Mouse (Mus musculus) kidney, postnatal 0 days (tissue): ENCODE data around the gene Pacrg. TPM values are rescaled to one million over a fixed set of nuclear protein-coding genes. Genes with fewer than 3 reads are reported as not detected.

Experiments
- ATAC-seq: fragments of 200-750 bp; cut with Nextera tagmentation; replicated peaks from 2 replicates; pipeline ENCODE4 v1.8.0; 2017; ENCODE audit warnings: low read depth, moderate number of reproducible peaks, moderate TSS enrichment, moderate library complexity; ENCODE audit not compliant: low FRiP score
- DNase-seq: peaks from one replicate; pipeline ENCODE4 v3.0.0-alpha.2; 2016; ENCODE audit warnings: low spot score
- H3K27ac ChIP-seq: fragments of 300-500 bp; sonication (generic); 2 replicates; pipeline ENCODE4 v1.5.1; 2014; ENCODE audit warnings: mild to moderate bottlenecking
- H3K27me3 ChIP-seq: fragments of 300-500 bp; sonication (generic); 2 replicates; pipeline ENCODE4 v1.6.1; 2014; ENCODE audit warnings: low read length, mixed read lengths; ENCODE audit not compliant: insufficient read depth
- H3K36me3 ChIP-seq: fragments of 300-500 bp; sonication (generic); 2 replicates; pipeline ENCODE4 v1.6.1; 2014; ENCODE audit warnings: low read length, mixed read lengths; ENCODE audit not compliant: insufficient read depth
- H3K4me1 ChIP-seq: fragments of 300-500 bp; sonication (generic); replicated peaks from 2 replicates; pipeline ENCODE4 v1.6.1; 2014; ENCODE audit warnings: antibody characterized with exemption, low read length, mixed read lengths; ENCODE audit not compliant: insufficient read depth
- H3K4me2 ChIP-seq: fragments of 300-500 bp; sonication (generic); 2 replicates; pipeline ENCODE4 v1.6.1; 2014; ENCODE audit warnings: mild to moderate bottlenecking, low read length, moderate library complexity, mixed read lengths
- H3K4me3 ChIP-seq: fragments of 300-500 bp; sonication (generic); replicated peaks from 2 replicates; pipeline ENCODE4 v1.5.1; 2014; ENCODE audit warnings: low read depth, low read length
- H3K9ac ChIP-seq: fragments of 300-500 bp; sonication (generic); 2 replicates; pipeline ENCODE4 v1.6.1; 2014; ENCODE audit warnings: low read depth, low read length
- H3K9me3 ChIP-seq: fragments of 300-500 bp; sonication (generic); replicated peaks from 2 replicates; pipeline ENCODE4 v1.6.1; 2016; ENCODE audit warnings: low read length, inconsistent platforms, mixed read lengths
- CTCF ChIP-seq: IDR thresholded peaks from 2 replicates; pipeline ENCODE4 v1.5.1; 2016; ENCODE audit warnings: antibody characterized with exemption, low read depth, mild to moderate bottlenecking, moderate library complexity
- WGBS: fragments of 180-500 bp; shearing (Covaris S2); extraction: QIAGEN DNeasy Blood & Tissue Kit; methylation state at CpG from one replicate; pipeline ENCODE4 v1.1.7; 2014; 5-methylcytosine and 5-hydroxymethylcytosine counted together
- polyA plus RNA-seq: library from polyadenylated mRNA; unstranded; fragments of >200 nt; fragmentation: Nextera tagmentation; extraction: Ambion mirVana; gene quantifications from 2 replicates; pipeline ENCODE4 v1.2.1, GENCODE M21; 2015

Pacrg gene
- polyA plus RNA-seq, 1 experiment from 2014 or later, result 3.1 TPM

DNA sequence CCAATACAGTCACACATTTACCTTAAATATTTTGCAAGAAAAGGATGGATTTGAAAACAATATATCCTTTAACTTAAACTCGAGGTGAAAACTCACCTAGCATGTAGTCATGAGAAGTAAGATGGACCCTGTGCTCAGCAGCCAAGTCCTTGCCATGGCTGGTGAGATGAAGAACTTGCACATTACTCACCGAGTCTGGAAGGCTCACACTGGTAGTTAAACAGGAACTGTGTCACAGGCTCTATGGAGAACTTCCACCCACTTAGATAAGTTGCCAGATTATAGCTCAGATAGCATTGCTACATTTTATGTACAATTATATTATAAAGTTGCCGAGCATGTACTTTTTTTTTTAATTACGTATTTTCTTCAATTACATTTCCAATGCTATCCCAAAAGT is 267.7 kb downstream of the Pacrg start:
- no peaks in the 10 kb centered on the region for H3K27me3 ChIP-seq
- H3K4me1 ChIP-seq, result no peaks in the 10 kb centered on the region
- H3K9ac ChIP-seq, result no peak overlapping the region
- no peak overlapping the region for H3K4me3 ChIP-seq
- WGBS, result 84% methylated on average over 4 of the region's 4 CpGs
- no peak overlapping the region for H3K27ac ChIP-seq
- ATAC-seq, result no peak
- H3K36me3 ChIP-seq, result no peaks in the 10 kb centered on the region
- DNase-seq, result no peak
- no peak overlapping the region for H3K4me2 ChIP-seq
- H3K9me3 ChIP-seq, result no peaks in the 10 kb centered on the region
- TF ChIP-seq CTCF, result no peak

GRCm38 (mm10) chr17:10569270-10569669 is 270.8 kb downstream of the Pacrg start:
- Histone ChIP-seq H3K4me2 (no peak overlapping the region), H3K9me3 (no peaks in the 10 kb centered on the region), H3K9ac (no peak overlapping the region), H3K27me3 (no peaks in the 10 kb centered on the region), H3K36me3 (no peaks in the 10 kb centered on the region), H3K4me3 (no peak overlapping the region), H3K27ac (no peak overlapping the region), H3K4me1 (no peaks in the 10 kb centered on the region)
- DNase-seq (no peak), ATAC-seq (no peak)
- WGBS, result 89% methylated on average over 10 of the region's 10 CpGs
- no peak for TF ChIP-seq CTCF

DNA sequence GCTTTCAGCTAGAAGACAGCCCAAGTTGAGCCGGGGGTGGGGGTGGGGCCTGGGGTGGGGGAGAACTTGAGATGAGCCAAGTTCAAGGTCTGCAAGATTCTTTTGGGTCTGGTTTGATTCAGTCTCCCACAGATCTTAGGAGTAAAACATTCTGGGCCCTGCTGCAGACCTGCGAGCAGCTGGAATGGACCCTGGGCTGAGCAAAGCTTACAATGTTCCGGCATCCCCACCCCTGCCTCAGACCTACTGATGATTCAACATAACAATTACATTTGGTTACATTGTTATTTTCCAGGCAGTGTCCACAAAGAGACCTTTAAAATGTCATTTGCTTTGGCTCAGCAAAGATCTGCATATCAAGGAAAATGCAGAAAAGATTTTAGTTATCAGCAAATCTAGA is 272.7 kb downstream of the Pacrg start:
- no peak for DNase-seq

GRCm38 (mm10) chr17:10564191-10564590 is 275.9 kb downstream of the Pacrg start:
- 93% methylated on average over 5 of the region's 5 CpGs for WGBS
- no peaks in the 10 kb centered on the region for H3K36me3 ChIP-seq
- H3K4me1 ChIP-seq, result no peaks in the 10 kb centered on the region
- DNase-seq (no peak), ATAC-seq (no peak)
- no peak overlapping the region for H3K4me3 ChIP-seq
- no peak overlapping the region for H3K4me2 ChIP-seq
- no peaks in the 10 kb centered on the region for H3K27me3 ChIP-seq
- no peaks in the 10 kb centered on the region for H3K9me3 ChIP-seq
- no peak for TF ChIP-seq CTCF
- no peak overlapping the region for H3K9ac ChIP-seq
- H3K27ac ChIP-seq, result no peak overlapping the region

More for the DNA sequence above, 272.7 kb downstream of the Pacrg start:
- no peak for TF ChIP-seq CTCF
- H3K27me3 ChIP-seq, result no peaks in the 10 kb centered on the region
- H3K36me3 ChIP-seq, result no peaks in the 10 kb centered on the region
- no peak overlapping the region for H3K4me2 ChIP-seq
- H3K9me3 ChIP-seq, result no peaks in the 10 kb centered on the region
- H3K4me3 ChIP-seq, result no peak overlapping the region
- WGBS, result 89% methylated on average over 3 of the region's 3 CpGs
- no peak overlapping the region for H3K9ac ChIP-seq
- no peaks in the 10 kb centered on the region for H3K4me1 ChIP-seq
- H3K27ac ChIP-seq, result no peak overlapping the region
- no peak for ATAC-seq

DNA sequence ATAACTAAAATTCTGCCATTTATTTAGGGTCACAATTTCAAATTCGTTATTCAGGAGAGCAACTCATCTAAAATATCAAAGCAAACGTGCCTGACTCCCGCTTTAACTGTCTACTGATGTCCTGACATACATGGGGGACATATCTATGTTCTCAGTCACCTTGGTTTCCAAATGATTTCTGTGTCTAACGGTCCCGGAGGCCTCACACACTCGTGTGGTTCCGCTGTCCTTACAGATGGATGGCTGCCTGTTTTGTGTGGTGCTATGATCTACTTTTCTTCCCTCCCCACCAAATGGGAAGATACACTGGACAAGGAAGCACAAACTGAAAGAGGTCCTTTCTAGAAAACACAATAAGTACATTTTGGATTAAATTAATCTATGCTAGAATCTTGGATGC is 277.2 kb downstream of the Pacrg start:
- H3K27me3 ChIP-seq, result no peaks in the 10 kb centered on the region
- no peak for TF ChIP-seq CTCF
- no peak overlapping the region for H3K27ac ChIP-seq
- WGBS, result 90% methylated on average over 7 of the region's 7 CpGs
- ATAC-seq (no peak), DNase-seq (no peak)
- H3K36me3 ChIP-seq, result no peaks in the 10 kb centered on the region
- no peak overlapping the region for H3K9ac ChIP-seq
- no peak overlapping the region for H3K4me2 ChIP-seq
- H3K4me1 ChIP-seq, result no peaks in the 10 kb centered on the region
- no peak overlapping the region for H3K4me3 ChIP-seq
- H3K9me3 ChIP-seq, result no peaks in the 10 kb centered on the region

- Histone ChIP-seq H3K4me3 (no peak overlapping the region), H3K4me2 (no peak overlapping the region), H3K27ac (no peak overlapping the region), H3K36me3 (no peaks in the 10 kb centered on the region), H3K9me3 (no peaks in the 10 kb centered on the region), H3K27me3 (no peaks in the 10 kb centered on the region), H3K4me1 (no peaks in the 10 kb centered on the region), H3K9ac (no peak overlapping the region)
- ATAC-seq (no peak), DNase-seq (no peak)
- WGBS, result 84% methylated on average over 3 of the region's 3 CpGs
- no peak for TF ChIP-seq CTCF
Measured at GRCm38 (mm10) chr17:10560053-10560452, 280.1 kb downstream of the Pacrg start.

DNA sequence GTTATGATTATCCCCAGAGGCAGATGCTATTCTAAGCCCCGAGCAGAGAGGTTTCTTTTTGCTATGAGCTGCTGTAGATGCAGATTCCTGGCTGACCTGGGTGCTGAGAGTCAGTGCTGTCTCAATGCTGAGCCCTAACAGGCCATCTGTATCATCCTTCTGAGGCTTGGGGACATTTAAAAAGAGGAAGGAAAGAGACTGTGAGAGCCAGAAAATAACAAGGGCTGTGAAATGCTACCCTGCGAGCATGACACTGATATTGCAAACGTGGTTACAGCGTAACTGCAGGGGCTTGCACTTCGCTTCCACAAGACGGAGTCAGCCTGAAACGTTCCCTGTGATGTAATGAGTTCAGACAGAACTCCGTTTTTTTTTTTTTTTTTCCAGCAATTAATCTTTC is 281.4 kb downstream of the Pacrg start:
- no peak overlapping the region for H3K4me2 ChIP-seq
- no peaks in the 10 kb centered on the region for H3K9me3 ChIP-seq
- no peak overlapping the region for H3K4me3 ChIP-seq
- ATAC-seq (no peak), DNase-seq (no peak)
- no peaks in the 10 kb centered on the region for H3K27me3 ChIP-seq
- H3K4me1 ChIP-seq, result no peaks in the 10 kb centered on the region
- WGBS, result 59% methylated on average over 8 of the region's 8 CpGs
- H3K36me3 ChIP-seq, result no peaks in the 10 kb centered on the region
- no peak overlapping the region for H3K27ac ChIP-seq
- no peak for TF ChIP-seq CTCF
- no peak overlapping the region for H3K9ac ChIP-seq
